Mouse (Mus musculus): ENCODE results near the gene Zbtb8os. TPM values are rescaled to one million over a fixed set of nuclear protein-coding genes. Genes with fewer than 3 reads are reported as not detected.

Gene Zbtb8os
- 10 to 100 TPM; 23.7 to 24.7 TPM for total RNA-seq (2023)

DNA sequence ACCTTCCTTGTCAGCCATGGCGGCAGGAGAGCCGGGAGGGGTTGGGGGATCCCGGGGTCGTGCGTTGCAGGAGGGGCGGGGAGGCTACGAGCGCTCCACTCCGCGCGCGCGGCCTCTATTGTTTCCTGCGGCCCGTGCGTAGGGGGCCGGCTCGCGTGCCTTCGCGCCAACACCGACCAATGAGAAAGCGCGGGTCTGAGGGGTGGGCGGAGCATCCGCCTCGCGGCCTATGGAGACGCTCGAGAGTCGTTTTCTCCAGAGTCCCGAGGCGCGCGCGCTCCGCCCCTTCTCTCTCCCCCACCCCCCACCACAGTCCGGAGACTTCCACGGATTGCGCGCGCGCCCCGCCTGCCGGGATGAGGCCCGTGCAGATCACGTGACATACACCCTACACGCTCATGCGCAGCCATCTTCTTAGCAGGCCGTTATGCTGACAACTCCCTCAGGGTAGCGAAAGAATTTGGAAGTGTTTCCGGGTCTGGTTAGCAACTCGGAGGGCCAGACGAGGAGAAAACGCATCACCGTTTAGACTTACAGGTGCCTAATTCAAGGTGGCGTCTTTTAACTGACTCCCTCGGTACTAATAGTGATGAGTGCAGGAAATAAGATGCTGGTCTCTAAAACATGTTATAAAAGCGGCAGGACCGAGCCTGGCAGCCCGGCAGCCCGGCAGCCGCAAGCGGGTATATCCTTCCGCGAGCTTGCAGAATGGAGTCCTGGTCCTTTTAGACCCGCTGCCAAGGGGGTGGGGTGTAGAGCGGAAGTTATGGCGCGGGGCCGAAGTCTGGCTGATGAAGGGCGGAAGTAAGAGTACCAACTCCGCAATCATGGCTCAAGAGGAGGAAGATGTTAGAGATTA, at the start of gene Zbtb8os, which contains the start of gene Rbbp4:
TSS of gene Zbtb8os (plus strand) at position 480 of the 859 bp plus-strand sequence.
TSS of gene Rbbp4 (minus strand) at position 155 of the 859 bp plus-strand sequence.

DNA sequence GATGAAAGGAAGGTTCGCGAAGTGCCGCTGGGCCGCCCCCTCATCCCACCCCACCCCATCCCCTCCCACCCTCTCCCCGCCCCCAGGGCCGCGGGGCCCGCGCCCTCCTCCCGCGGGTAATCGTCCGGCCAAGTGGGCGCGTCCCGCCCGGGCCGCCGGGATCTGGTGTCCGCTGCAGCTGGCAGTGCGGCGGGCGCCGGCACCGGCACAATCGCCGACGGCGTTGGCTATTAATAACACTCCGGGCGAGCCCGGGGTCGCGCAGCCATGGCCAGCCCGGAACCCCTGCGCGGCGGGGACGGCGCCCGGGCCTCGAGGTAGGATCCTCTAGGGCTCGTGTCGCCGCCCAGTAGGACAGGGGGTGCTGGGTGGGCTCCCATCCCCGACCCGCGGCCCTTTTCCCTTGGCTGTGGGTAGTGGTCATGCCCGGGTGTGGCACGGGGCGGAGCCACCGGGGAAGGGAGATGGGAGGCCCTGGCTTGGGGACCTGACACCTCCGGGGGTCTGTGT, 48.0 kb upstream of the Zbtb8os start, which contains the start of gene Sync:
TSS of gene Sync (plus strand) at position 146 of the 510 bp plus-strand sequence.

DNA sequence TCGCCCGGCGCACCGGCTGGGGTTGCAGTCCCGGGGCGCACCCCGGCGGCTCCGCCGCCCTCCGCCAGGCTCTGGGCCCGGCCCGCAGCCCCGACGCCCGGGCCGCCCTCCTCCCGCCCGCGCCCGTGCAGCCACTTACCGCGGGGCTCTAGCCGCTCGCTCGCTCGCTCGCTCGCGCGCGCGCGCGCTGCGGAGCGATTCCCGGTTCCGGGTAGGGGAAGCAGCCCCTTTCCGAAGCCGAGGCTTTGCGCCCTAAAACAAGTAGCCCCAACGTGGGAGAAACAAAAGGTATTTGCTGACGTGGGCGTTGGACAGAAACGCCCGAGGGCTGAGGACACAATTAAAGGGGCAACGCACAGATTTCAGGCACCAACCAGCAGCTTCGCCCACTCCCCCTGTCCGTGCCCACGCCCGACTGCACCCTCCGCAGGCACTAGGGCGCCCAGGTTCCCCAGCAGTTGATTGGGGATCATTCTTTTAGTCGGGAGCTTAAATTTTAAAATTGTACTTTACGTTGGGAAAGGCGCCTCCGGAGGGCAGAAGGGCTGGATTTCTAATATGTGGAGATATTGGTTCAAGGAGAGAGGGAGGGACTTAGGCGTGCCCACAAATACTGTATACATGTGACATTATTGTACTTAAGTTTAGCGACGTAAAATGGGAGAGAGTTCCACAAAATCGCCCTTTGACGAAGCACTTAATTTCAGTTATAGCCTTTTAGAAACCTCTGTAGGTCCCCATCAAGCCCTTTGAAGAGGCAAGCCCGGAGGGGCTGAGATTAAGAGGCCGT, 42.3 kb downstream of the Zbtb8os start, which contains the start of gene Zbtb8a:
TSS of gene Zbtb8a (minus strand) at position 516 of the 790 bp plus-strand sequence.

Other genes with a start within 250 kb of the Zbtb8os start
- gene Tmem54, start 230.1 kb upstream of the Zbtb8os start, total RNA-seq (2023): not detected
- not detected for gene Hpca, start 213.7 kb upstream of the Zbtb8os start, total RNA-seq (2023)
- gene Fndc5, start 198.7 kb upstream of the Zbtb8os start, total RNA-seq (2023): not detected
- 10 to 100 TPM; 12.1 to 12.9 TPM for gene S100pbp, start 146.0 kb upstream of the Zbtb8os start, total RNA-seq (2023)
- 10 to 100 TPM; 21.6 to 25.2 TPM for gene Yars, start 145.9 kb upstream of the Zbtb8os start, total RNA-seq (2023)
- not detected for gene C77080, start 74.3 kb upstream of the Zbtb8os start, total RNA-seq (2023)
- gene Sync, start 48.1 kb upstream of the Zbtb8os start, total RNA-seq (2023): not detected
- gene Rbbp4, start 325 bp upstream of the Zbtb8os start, total RNA-seq (2023): 100 to 1,000 TPM; 110 to 145 TPM
- 1 to 10 TPM in 1 of 2 experiments, under 1 TPM in 1; 0.73 to 1.4 TPM for gene Zbtb8a, start 42.4 kb downstream of the Zbtb8os start, total RNA-seq (2023)
- not detected for gene Zbtb8b, start 105.2 kb downstream of the Zbtb8os start, total RNA-seq (2023)
- 10 to 100 TPM; 88.5 to 95.7 TPM for gene Bsdc1, start 125.9 kb downstream of the Zbtb8os start, total RNA-seq (2023)
- not detected for gene Tssk3, start 155.3 kb downstream of the Zbtb8os start, total RNA-seq (2023)
- gene Fam229a, start 155.5 kb downstream of the Zbtb8os start, total RNA-seq (2023): under 1 TPM in 1 of 2 experiments, not detected in 1; 0.73 TPM
- 10 to 100 TPM; 73.9 to 96.8 TPM for gene Marcksl1, start 177.9 kb downstream of the Zbtb8os start, total RNA-seq (2023)
- 10 to 100 TPM; 63.3 to 68.1 TPM for gene Hdac1, start 207.0 kb downstream of the Zbtb8os start, total RNA-seq (2023)
- gene Lck, start 237.9 kb downstream of the Zbtb8os start, total RNA-seq (2023): 1 to 10 TPM; 1.2 to 2.3 TPM
- gene Fam167b, start 242.9 kb downstream of the Zbtb8os start, total RNA-seq (2023): not detected